Mouse (Mus musculus) C2C12 (cell line): ENCODE measurements at regions not wholly inside any gene's neighbourhood (a gene's known extent, or its start where the extent isn't known, plus 50 kb on each side); places are given as distances from the start of the nearest gene placed in this dataset.

Experiments
- CEBPB ChIP-seq: IDR thresholded peaks from one replicate; pipeline ENCODE4 v1.6.1; 2011; ENCODE audit warnings: low read depth, mild to moderate bottlenecking, control low read depth, moderate library complexity
- CTCF ChIP-seq: IDR thresholded peaks from one replicate; pipeline ENCODE4 v1.5.1; 2011; ENCODE audit not compliant: control insufficient read depth, insufficient read depth, insufficient read length
- FOSL1 ChIP-seq: IDR thresholded peaks from one replicate; pipeline ENCODE4 v1.8.0; 2011; ENCODE audit warnings: mild to moderate bottlenecking, low read length; ENCODE audit not compliant: poor library complexity, insufficient read depth, severe bottlenecking
- MAX ChIP-seq: IDR thresholded peaks from one replicate; pipeline ENCODE4 v1.6.1; 2011; ENCODE audit warnings: mild to moderate bottlenecking, control low read depth
- MYOD1 ChIP-seq: IDR thresholded peaks from one replicate; pipeline ENCODE4 v1.6.1; 2011; ENCODE audit warnings: low read depth; ENCODE audit not compliant: control insufficient read depth, insufficient read length
- MYOG ChIP-seq: IDR thresholded peaks from one replicate; pipeline ENCODE4 v1.6.1; 2011; ENCODE audit not compliant: control insufficient read depth, insufficient read length; ENCODE audit errors: extremely low read depth
- USF1 ChIP-seq: IDR thresholded peaks from one replicate; pipeline ENCODE4 v1.6.1; 2011; ENCODE audit warnings: low read depth, mild to moderate bottlenecking, control low read depth, moderate library complexity

DNA sequence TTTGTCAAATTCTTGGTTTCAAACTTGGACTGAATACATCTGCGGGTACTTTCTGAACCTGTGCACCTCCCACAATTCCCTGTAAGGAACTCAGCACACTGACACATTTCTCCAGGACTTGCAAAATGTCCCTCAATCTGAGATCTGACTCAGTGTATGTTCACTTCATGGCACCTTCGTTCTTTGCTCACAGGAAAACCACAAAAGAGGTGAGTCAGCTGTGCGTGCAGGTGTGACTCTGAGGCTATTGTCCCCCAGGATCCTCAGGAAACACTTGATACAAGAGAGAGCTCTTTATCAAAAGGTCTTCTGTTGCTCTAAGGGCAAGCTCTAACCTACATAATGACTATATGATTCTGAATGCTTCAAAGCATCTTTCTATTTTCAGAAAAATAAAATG is 88.5 kb upstream of the 1700020N01Rik start:
- TF ChIP-seq CTCF: no peak
- TF ChIP-seq MYOD1: no peak
- no peak for TF ChIP-seq CEBPB
- no peak for TF ChIP-seq MAX
- no peak for TF ChIP-seq USF1
- TF ChIP-seq FOSL1: no peak
- TF ChIP-seq MYOG: no peak
